Mouse (Mus musculus): ENCODE measurements at regions not wholly inside any gene's neighbourhood (a gene's known extent, or its start where the extent isn't known, plus 50 kb on each side); places are given as distances from the start of the nearest gene placed in this dataset.

DNA sequence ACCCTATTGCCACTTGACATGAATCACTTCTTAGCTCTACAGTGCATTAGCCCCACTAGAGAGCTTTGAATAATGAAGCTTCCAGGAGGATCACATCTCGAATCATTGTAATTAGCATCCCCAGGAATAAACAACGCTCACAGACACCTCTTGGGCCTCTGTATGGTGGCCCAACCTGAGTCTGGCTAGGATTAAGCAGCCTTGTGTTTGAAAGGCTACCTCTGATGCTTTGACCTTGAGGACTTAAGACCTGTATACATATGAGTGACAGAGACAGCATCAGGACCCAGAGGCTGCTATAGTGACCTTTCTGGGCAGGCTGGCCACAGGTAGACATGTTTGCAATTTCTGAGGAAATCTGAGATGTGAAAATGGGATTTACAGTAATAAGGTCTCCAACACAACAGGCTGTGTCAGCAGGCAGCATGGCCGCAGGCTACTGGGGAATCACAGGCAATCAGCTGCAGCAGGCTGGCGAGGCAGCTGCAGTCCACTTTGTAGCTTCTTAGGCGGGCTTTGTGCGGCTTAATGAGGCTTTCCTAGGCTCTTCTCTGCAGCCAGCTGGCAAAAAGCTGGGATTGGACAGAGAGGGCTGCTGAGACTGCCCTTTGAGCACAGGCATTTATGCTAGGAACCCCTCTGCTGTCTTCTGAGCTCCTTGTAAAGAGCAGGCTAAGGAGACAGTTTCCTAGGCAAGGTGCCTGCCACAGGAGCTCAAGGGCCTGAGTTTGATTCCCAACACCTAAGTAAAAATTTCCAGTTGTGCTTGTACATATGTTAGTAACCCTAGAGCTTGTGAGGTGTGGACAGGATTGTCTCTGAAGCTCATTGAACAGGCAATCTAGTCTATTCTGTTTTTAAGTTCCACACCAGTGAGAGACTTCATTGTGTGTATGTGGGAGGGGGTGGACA, 768.1 kb upstream of the Auts2 start:
- Histone ChIP-seq H3K4me3 (replicated peaks in 1 of 3; ENCODE audit: low read depth in 2 of 3, low read length in 2 of 3, poor library complexity in 1 of 3) (no peak overlapping the region), H3K9me3 (replicated peaks; ENCODE audit: low read length) (peaks cover 74% of the 10 kb centered on the region), H3K4me1 (ENCODE audit: control insufficient read depth in 1 of 2, insufficient read depth in 2 of 2) (no peaks in the 10 kb centered on the region), H3K27ac (ENCODE audit: insufficient read depth, low read depth) (no peak overlapping the region), H3K9ac (ENCODE audit: insufficient read depth, low read depth) (no peak overlapping the region), H3K27me3 (replicated peaks) (no peaks in the 10 kb centered on the region), H3K4me2 (ENCODE audit: insufficient read depth, low read depth, poor library complexity, severe bottlenecking) (no peak overlapping the region), H3K79me2 (replicated peaks; ENCODE audit: control insufficient read depth, extremely low read depth, insufficient read depth, poor library complexity, severe bottlenecking) (no peaks in the 10 kb centered on the region), H3K36me3 (replicated peaks in 1 of 2; ENCODE audit: control insufficient read depth in 1 of 2, insufficient read depth in 1 of 2, low read length in 1 of 2) (no peaks in the 10 kb centered on the region)
- dilution Hi-C loops (cut with MboI; ENCODE audit: extremely low pct_ligation_motif_present, extremely low pct_unique_long_range_greater_than_20kb, low sequenced_read_pairs), result no loop called here
- no peak for TF ChIP-seq NRF1 (IDR thresholded peaks at IDR 0.05; ENCODE audit: low read depth, low read length)
- no peak for TF ChIP-seq MAX (IDR thresholded peaks at IDR 0.05; ENCODE audit: low read length)
- no peak for TF ChIP-seq UBTF (IDR thresholded peaks at IDR 0.05; ENCODE audit: low read depth, low read length)
- no peak for TF ChIP-seq ZKSCAN1 (IDR thresholded peaks at IDR 0.05; ENCODE audit: borderline replicate concordance, low read depth, low read length)
- TF ChIP-seq MXI1 (IDR thresholded peaks at IDR 0.05; ENCODE audit: low read depth, low read length), result no peak
- TF ChIP-seq USF1 (IDR thresholded peaks at IDR 0.05; ENCODE audit: low read depth, low read length), result no peak
- TF ChIP-seq ELF1 (IDR thresholded peaks at IDR 0.05; ENCODE audit: low read depth, low read length), result no peak
- no peak for TF ChIP-seq JUN (IDR thresholded peaks at IDR 0.05; ENCODE audit: insufficient read depth, low read depth, low read length)
- TF ChIP-seq MAZ (IDR thresholded peaks at IDR 0.05; ENCODE audit: low read depth, low read length), result no peak
- TF ChIP-seq CHD1 (IDR thresholded peaks at IDR 0.05; ENCODE audit: low read depth, low read length), result no peak
- no peak for TF ChIP-seq JUND (conservative IDR thresholded peaks at IDR 0.05; ENCODE audit: low read depth, low read length)
- TF ChIP-seq NELFE (IDR thresholded peaks at IDR 0.05; ENCODE audit: low read depth, low read length), result no peak
- TF ChIP-seq MYC (IDR thresholded peaks at IDR 0.05; ENCODE audit: low read depth, low read length), result no peak
- TF ChIP-seq ZNF384 (IDR thresholded peaks at IDR 0.05; ENCODE audit: low read depth, low read length), result no peak
- TF ChIP-seq TCF12 (IDR thresholded peaks at IDR 0.05; ENCODE audit: low read depth, low read length), result no peak
- TF ChIP-seq E2F4 (IDR thresholded peaks at IDR 0.05; ENCODE audit: insufficient replicate concordance, low read depth, low read length), result no peak
- in situ Hi-C loops (cut with MboI; ENCODE audit: low pct_ligation_motif_present, low pct_unique_long_range_greater_than_20kb, low sequenced_read_pairs), result no loop called here
- no peak for DNase-seq (ENCODE audit: extremely low read depth)

DNA sequence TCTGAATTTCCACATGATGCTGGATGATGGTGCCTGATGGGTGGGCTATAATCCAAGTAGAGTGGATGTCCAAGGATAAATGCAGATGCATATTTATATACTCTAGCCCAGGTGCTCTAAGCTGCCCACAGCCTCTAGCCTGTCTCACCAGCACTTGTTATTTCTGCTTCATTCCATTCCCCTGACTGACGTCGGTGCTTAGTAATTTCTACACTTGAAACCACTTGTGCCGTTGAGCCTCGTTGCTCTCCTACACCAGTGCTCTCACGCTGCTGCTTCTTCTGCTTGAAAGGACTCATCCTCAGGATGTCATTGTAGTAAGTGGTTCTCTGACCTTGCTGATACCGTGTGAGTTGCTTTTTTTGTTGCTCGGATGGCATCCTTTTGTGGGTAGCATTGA, 724.7 kb upstream of the Auts2 start:
- Histone ChIP-seq H3K27ac (ENCODE audit: insufficient read depth, low read depth) (no peak overlapping the region), H3K9ac (ENCODE audit: insufficient read depth, low read depth) (no peak overlapping the region), H3K4me3 (replicated peaks in 1 of 3; ENCODE audit: low read depth in 2 of 3, low read length in 2 of 3, poor library complexity in 1 of 3) (no peak overlapping the region), H3K4me1 (ENCODE audit: control insufficient read depth in 1 of 2, insufficient read depth in 2 of 2) (no peaks in the 10 kb centered on the region), H3K4me2 (ENCODE audit: insufficient read depth, low read depth, poor library complexity, severe bottlenecking) (no peak overlapping the region), H3K9me3 (replicated peaks; ENCODE audit: low read length) (peaks cover 62% of the 10 kb centered on the region), H3K27me3 (replicated peaks) (no peaks in the 10 kb centered on the region), H3K36me3 (replicated peaks in 1 of 2; ENCODE audit: control insufficient read depth in 1 of 2, insufficient read depth in 1 of 2, low read length in 1 of 2) (no peaks in the 10 kb centered on the region), H3K79me2 (replicated peaks; ENCODE audit: control insufficient read depth, extremely low read depth, insufficient read depth, poor library complexity, severe bottlenecking) (no peaks in the 10 kb centered on the region)
- TF ChIP-seq ZMIZ1 (IDR thresholded peaks at IDR 0.05; ENCODE audit: low read depth, low read length), result no peak
- no peak for TF ChIP-seq ELF1 (IDR thresholded peaks at IDR 0.05; ENCODE audit: low read depth, low read length)
- TF ChIP-seq USF2 (conservative IDR thresholded peaks at IDR 0.05; ENCODE audit: low read depth, low read length), result no peak
- no peak for TF ChIP-seq TCF12 (IDR thresholded peaks at IDR 0.05; ENCODE audit: low read depth, low read length)
- no peak for TF ChIP-seq POLR2A (IDR thresholded peaks at IDR 0.05; ENCODE audit: low read depth, low read length)
- TF ChIP-seq MYC (IDR thresholded peaks at IDR 0.05; ENCODE audit: low read depth, low read length), result no peak
- TF ChIP-seq EP300 (IDR thresholded peaks at IDR 0.05; ENCODE audit: low read length), result no peak
- no peak for TF ChIP-seq JUN (IDR thresholded peaks at IDR 0.05; ENCODE audit: insufficient read depth, low read depth, low read length)
- no peak for TF ChIP-seq CHD1 (IDR thresholded peaks at IDR 0.05; ENCODE audit: low read depth, low read length)
- no peak for TF ChIP-seq IRF4 (IDR thresholded peaks at IDR 0.05; ENCODE audit: low read depth, low read length)
- no peak for TF ChIP-seq RCOR1 (conservative IDR thresholded peaks at IDR 0.05; ENCODE audit: low read depth, low read length)
- TF ChIP-seq ZC3H11A (IDR thresholded peaks at IDR 0.05; ENCODE audit: low read depth, low read length), result no peak
- TF ChIP-seq SMC3 (IDR thresholded peaks at IDR 0.05; ENCODE audit: low read depth, low read length), result no peak
- TF ChIP-seq NELFE (IDR thresholded peaks at IDR 0.05; ENCODE audit: low read depth, low read length), result no peak
- in situ Hi-C loops (cut with MboI; ENCODE audit: low pct_ligation_motif_present, low pct_unique_long_range_greater_than_20kb, low sequenced_read_pairs) (no loop called here), dilution Hi-C loops (cut with MboI; ENCODE audit: extremely low pct_ligation_motif_present, extremely low pct_unique_long_range_greater_than_20kb, low sequenced_read_pairs) (no loop called here)
- no peak for DNase-seq (ENCODE audit: extremely low read depth)

All from CH12.LX (cell line).